Mouse (Mus musculus) thymus, postnatal 4 days (tissue): Measurements from ENCODE around the gene Nrxn3.

Experiments used
- DNase-seq: peaks from one replicate; pipeline ENCODE4 v3.0.0; 2021

The Nrxn3 gene

GRCm38 (mm10) chr12:88816865-88817264, 94.2 kb downstream of the Nrxn3 start:
- no peak for DNase-seq

DNA sequence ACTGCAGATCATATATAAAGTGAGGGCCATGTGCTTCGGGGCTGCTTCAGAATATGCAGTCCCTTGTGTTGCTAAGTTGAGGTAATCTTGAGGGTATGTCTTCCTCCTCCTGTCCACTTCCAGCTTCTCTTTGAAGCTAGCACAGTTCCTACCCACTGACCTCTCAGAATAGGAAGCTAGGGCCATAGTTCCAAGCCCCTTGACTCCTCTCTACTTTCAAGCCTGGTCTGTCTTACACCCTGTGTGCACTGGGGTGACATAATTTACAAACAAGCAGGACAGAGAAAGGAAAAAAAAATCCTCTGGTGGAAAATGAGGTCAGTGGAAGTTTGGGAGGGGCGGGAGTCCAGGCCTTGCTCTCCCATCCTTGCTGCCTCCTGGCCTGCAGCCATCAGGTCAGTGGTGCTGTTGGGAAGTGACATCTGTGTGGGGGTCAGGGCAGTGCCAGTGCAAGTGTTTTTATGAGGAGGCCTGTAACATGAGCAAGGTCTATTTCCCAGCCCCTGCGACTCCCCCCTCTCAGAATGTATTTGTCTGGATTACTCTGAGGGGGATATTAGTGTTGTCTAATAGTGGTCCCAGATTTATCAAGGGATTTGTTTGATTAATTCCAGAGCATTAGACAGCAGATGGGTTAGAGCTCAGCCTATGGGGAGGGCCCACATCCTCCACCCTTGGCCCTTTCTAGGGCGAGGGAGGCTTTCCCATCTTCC, 96.1 kb downstream of the Nrxn3 start:
- no peak for DNase-seq

- no peak for DNase-seq
Measured at GRCm38 (mm10) chr12:88819335-88819709, 96.6 kb downstream of the Nrxn3 start.

- no peak for DNase-seq
Measured at GRCm38 (mm10) chr12:88820131-88820530, 97.5 kb downstream of the Nrxn3 start.

DNA sequence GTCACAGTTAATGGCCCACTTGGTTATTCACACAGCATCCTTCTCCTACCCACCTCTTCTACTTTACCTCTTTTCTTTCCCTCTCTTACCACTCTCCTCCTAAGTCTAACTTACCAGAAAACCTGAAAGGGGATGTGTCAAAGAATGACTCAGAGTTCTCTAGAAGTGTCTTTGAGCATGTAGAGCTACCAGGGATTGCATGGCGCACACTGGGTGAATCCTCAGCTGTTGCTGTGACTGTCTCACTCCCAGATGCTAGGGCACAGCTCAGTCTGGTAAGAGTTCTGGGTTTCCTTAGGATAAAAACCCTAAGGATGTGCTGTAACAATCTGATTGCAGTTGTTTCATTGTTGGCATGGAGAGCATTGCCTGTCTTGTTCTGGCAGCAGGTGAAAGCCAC, 108.2 kb downstream of the Nrxn3 start:
- no peak for DNase-seq

- no peak for DNase-seq
Measured at GRCm38 (mm10) chr12:88835821-88836220, 113.1 kb downstream of the Nrxn3 start.

- DNase-seq, result no peak
Measured at GRCm38 (mm10) chr12:88839724-88840123, 117.0 kb downstream of the Nrxn3 start.

GRCm38 (mm10) chr12:88841350-88841749, 118.7 kb downstream of the Nrxn3 start:
- no peak for DNase-seq

GRCm38 (mm10) chr12:88850400-88851179, 127.9 kb downstream of the Nrxn3 start:
- DNase-seq, result no peak

DNA sequence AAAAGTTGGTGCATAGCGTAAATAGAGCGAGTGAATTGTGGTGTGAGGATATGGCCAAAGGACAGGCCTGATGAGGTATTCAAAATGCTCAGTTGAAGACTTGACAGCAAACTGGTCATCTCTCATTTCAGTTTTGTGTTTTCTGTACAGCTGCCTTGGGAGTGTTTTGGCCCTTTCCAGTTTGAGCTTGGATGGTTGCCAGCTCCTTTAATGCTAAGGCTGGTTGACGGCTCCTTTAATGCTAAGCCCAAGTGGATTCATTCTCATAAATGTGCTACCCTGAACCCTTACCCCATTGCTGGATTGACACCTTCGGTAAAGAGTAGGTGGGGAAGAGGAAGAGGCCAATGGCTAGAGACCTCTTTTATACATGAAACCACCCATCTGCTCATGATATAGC, 131.4 kb downstream of the Nrxn3 start:
- DNase-seq, result no peak

DNA sequence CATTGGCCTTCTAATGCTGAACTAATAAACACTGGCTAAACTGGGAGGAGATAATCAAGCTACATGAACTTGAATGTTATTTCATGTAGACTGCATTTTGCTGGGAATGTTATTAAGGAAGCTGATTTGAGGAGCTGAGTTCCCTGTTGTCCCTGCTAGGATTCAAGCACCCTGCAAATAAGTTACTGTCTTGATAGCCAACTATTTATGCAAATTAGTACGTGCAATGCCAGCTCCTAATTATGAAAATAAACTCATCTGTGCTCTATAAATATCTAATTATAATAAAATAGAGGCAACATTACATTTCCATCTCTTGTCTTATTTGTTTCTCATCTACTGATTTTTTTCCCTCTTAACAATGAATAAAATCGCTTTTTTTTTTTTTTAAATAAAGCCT, 135.0 kb downstream of the Nrxn3 start:
- DNase-seq, result no peak

- no peak for DNase-seq
Measured at GRCm38 (mm10) chr12:88859456-88860345, 137.0 kb downstream of the Nrxn3 start.

DNA sequence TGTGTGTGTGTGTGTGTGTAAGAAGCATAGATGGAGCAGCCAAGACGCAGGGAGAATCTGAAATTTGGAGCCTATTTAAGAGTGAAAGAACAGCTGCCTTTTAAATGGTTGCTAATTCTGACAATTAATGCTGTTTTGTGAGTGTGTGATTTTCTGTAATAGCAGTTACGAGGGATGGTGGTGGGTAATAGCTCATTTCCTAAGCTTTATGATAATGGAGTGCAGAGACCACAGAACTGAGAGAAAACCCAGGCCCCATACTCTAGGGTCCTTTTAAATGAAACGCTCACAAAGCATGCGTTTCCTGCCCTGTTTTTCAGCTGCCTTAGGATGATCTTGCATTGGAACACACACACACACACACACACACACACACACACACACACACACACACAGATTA, 137.7 kb downstream of the Nrxn3 start:
- DNase-seq, result no peak

DNA sequence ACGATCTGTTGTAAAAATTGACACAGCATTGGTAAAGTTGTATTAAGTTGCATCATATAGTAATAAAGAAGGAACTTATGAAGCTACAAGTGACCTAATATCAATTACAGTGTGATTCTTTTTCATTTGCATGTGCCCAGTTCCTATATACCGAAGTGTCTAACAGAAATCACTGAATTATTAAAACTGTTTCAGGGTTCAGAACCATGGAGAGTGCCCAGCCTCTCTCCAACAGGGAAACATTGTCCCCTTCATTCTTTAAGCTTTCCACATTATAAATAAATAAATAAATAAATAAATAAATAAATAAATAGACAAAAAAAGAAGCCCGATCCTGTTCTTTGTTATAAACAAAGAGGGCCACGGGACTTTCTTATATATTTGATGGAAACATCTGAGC, 140.4 kb downstream of the Nrxn3 start:
- no peak for DNase-seq

GRCm38 (mm10) chr12:88868288-88868687, 145.6 kb downstream of the Nrxn3 start:
- no peak for DNase-seq

DNA sequence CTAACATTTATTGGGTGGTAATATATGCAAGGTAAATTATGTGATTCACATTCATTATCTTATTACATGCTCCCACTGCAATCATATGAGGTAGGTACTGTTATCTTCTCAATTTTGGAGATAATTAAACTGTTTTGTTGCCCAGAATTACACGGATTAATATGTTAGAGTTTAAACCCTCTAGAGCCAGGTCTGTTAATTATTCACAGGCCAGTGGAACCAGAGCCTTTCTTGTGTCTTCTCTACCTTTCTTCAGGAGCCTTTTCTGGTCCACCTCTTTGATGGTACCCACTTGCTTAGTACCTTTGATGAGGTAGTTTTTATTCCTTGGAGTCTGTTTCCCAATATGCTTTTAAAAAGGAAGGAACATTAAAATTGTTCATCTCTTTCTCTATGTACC, 174.7 kb downstream of the Nrxn3 start:
- no peak for DNase-seq

DNA sequence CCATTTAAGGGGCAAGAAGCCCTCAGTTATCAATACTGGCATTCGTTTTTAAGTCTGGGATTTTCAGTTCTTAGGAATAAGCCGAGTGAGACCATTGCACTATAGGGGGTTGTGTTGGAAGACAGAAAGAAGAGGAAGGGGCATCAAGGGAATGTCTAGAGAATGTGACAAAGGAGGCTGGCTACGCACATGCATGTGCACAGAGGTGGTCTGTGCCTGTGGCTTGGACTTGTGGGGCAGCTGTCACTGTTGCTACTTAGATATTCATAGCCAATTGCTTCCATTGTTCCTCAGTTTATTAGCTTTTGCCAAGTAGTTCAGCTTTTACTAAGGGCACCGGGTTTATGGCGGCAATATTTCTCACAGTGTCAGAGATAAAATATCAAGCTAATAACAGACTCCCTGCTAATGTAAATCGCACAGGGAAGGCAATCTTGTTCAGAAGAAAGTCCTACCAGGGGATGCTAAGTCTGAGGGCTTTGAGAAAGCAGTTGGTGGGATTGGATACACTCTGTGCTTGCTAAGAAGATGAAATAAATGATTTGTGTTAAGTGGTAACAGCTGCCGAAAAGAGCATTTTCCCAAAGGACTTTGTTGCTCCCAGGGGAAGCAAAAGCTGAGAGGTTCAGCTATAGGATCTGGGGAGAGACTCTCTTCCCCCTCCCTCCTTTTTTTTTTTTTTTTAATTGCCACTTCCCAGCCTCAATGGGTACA, 177.5 kb downstream of the Nrxn3 start:
- DNase-seq, result no peak

- DNase-seq, result no peak
Measured at GRCm38 (mm10) chr12:88900728-88901080, 178.0 kb downstream of the Nrxn3 start.

GRCm38 (mm10) chr12:88910761-88911160, 188.1 kb downstream of the Nrxn3 start:
- DNase-seq, result no peak

GRCm38 (mm10) chr12:88916752-88917151, 194.1 kb downstream of the Nrxn3 start:
- DNase-seq, result no peak

- no peak for DNase-seq
Measured at GRCm38 (mm10) chr12:88924896-88925295, 202.2 kb downstream of the Nrxn3 start.

- DNase-seq, result no peak
Measured at GRCm38 (mm10) chr12:88926306-88926705, 203.6 kb downstream of the Nrxn3 start.

GRCm38 (mm10) chr12:88931713-88932112, 209.0 kb downstream of the Nrxn3 start:
- DNase-seq, result no peak
